Mouse (Mus musculus): ENCODE measurements around the gene Epn1. TPM values are rescaled to one million over a fixed set of nuclear protein-coding genes. Genes with fewer than 3 reads are reported as not detected.

The Epn1 gene
- total and polyA plus RNA-seq, 3 experiments: 41.9 to 101 (median 72.9) TPM

DNA sequence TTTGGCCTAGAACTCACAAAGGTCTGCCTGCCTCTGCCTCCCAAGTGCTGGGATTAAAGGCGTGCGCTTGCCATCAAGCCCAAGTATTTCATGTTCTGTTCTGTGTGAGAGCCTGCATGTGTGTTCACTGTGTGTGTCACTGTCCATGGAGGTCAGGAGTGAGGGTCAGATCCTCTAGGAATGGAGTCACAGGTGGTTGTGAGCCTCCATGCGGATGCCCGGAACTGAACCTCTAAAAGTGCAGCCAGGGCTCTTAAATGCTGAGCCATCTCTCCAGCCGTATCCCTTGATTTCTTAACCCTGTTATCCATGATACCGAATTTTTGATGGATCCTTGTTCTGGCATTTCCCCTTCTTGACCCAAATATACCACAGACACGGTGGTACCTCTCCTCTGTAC is 43.0 kb upstream of the Epn1 start:
- H3K4me3 ChIP-seq (replicated peaks in 1 of 3; ENCODE audit: low read depth in 2 of 3, low read length in 2 of 3, poor library complexity in 1 of 3): no peak overlapping the region
- in situ Hi-C loops (cut with MboI; ENCODE audit: low pct_ligation_motif_present, low pct_unique_long_range_greater_than_20kb, low sequenced_read_pairs): no loop called here
- 0 out of 2 replicates have a peak, but pooled peaks cover 5% of the 10 kb centered on the region for H3K79me2 ChIP-seq (replicated peaks; ENCODE audit: control insufficient read depth, extremely low read depth, insufficient read depth, poor library complexity, severe bottlenecking)
- no peak for DNase-seq (ENCODE audit: extremely low read depth)
- no peak overlapping the region for H3K27ac ChIP-seq (ENCODE audit: insufficient read depth, low read depth)
- H3K4me1 ChIP-seq (ENCODE audit: control insufficient read depth in 1 of 2, insufficient read depth in 2 of 2): peaks cover 4 to 17% of the 10 kb centered on the region in 2 experiments
- no peaks in the 10 kb centered on the region for H3K9me3 ChIP-seq (replicated peaks; ENCODE audit: low read length)
- no peak for TF ChIP-seq ZC3H11A (IDR thresholded peaks at IDR 0.05; ENCODE audit: low read depth, low read length)
- TF ChIP-seq MYC (IDR thresholded peaks at IDR 0.05; ENCODE audit: low read depth, low read length): no peak
- no peak for TF ChIP-seq CHD1 (IDR thresholded peaks at IDR 0.05; ENCODE audit: low read depth, low read length)
- TF ChIP-seq USF2 (conservative IDR thresholded peaks at IDR 0.05; ENCODE audit: low read depth, low read length): no peak
- TF ChIP-seq MAX (IDR thresholded peaks at IDR 0.05; ENCODE audit: low read length): no peak
- no peak for TF ChIP-seq GABPA (IDR thresholded peaks at IDR 0.05; ENCODE audit: insufficient replicate concordance, low read depth, low read length)
- no peak for TF ChIP-seq MAZ (IDR thresholded peaks at IDR 0.05; ENCODE audit: low read depth, low read length)
- TF ChIP-seq KAT2A (IDR thresholded peaks at IDR 0.05; ENCODE audit: insufficient replicate concordance, low read length): no peak
- no peak for TF ChIP-seq SMC3 (IDR thresholded peaks at IDR 0.05; ENCODE audit: low read depth, low read length)
- no peak for TF ChIP-seq TCF12 (IDR thresholded peaks at IDR 0.05; ENCODE audit: low read depth, low read length)
- no peak for TF ChIP-seq BHLHE40 (IDR thresholded peaks at IDR 0.05; ENCODE audit: low read depth, low read length)
- no peak for TF ChIP-seq RAD21 (IDR thresholded peaks at IDR 0.05; ENCODE audit: low read depth, low read length)
- no peak for TF ChIP-seq POLR2A (IDR thresholded peaks at IDR 0.05; ENCODE audit: low read depth, low read length)
- H3K9ac ChIP-seq (ENCODE audit: insufficient read depth, low read depth): no peak overlapping the region
- no peaks in the 10 kb centered on the region for H3K27me3 ChIP-seq (replicated peaks)
- dilution Hi-C loops (cut with MboI; ENCODE audit: extremely low pct_ligation_motif_present, extremely low pct_unique_long_range_greater_than_20kb, low sequenced_read_pairs): no loop called here
- H3K36me3 ChIP-seq (replicated peaks in 1 of 2; ENCODE audit: control insufficient read depth in 1 of 2, insufficient read depth in 1 of 2, low read length in 1 of 2): peaks cover 13 to 51% of the 10 kb centered on the region in 2 experiments
- no peak overlapping the region for H3K4me2 ChIP-seq (ENCODE audit: insufficient read depth, low read depth, poor library complexity, severe bottlenecking)

- H3K79me2 ChIP-seq (replicated peaks; ENCODE audit: control insufficient read depth, extremely low read depth, insufficient read depth, poor library complexity, severe bottlenecking): 0 out of 2 replicates have a peak, but pooled peaks cover 5% of the 10 kb centered on the region
- H3K36me3 ChIP-seq (replicated peaks in 1 of 2; ENCODE audit: control insufficient read depth in 1 of 2, insufficient read depth in 1 of 2, low read length in 1 of 2): peaks cover 9 to 46% of the 10 kb centered on the region in 2 experiments
- peaks cover 4 to 17% of the 10 kb centered on the region in 2 experiments for H3K4me1 ChIP-seq (ENCODE audit: control insufficient read depth in 1 of 2, insufficient read depth in 2 of 2)
- no peak overlapping the region for H3K27ac ChIP-seq (ENCODE audit: insufficient read depth, low read depth)
- H3K4me2 ChIP-seq (ENCODE audit: insufficient read depth, low read depth, poor library complexity, severe bottlenecking): peak overlapping the region; percentile 65; the same call in 1 of the 2 replicates
- H3K27me3 ChIP-seq (replicated peaks): no peaks in the 10 kb centered on the region
- no peaks in the 10 kb centered on the region for H3K9me3 ChIP-seq (replicated peaks; ENCODE audit: low read length)
- TF ChIP-seq CHD1 (IDR thresholded peaks at IDR 0.05; ENCODE audit: low read depth, low read length) (no peak), MYC (IDR thresholded peaks at IDR 0.05; ENCODE audit: low read depth, low read length) (no peak), JUN (IDR thresholded peaks at IDR 0.05; ENCODE audit: insufficient read depth, low read depth, low read length) (no peak), EP300 (IDR thresholded peaks at IDR 0.05; ENCODE audit: low read length) (no peak), ZNF384 (IDR thresholded peaks at IDR 0.05; ENCODE audit: low read depth, low read length) (no peak), PAX5 (IDR thresholded peaks at IDR 0.05; ENCODE audit: low read length) (no peak), E2F4 (IDR thresholded peaks at IDR 0.05; ENCODE audit: insufficient replicate concordance, low read depth, low read length) (no peak), RCOR1 (conservative IDR thresholded peaks at IDR 0.05; ENCODE audit: low read depth, low read length) (no peak), NELFE (IDR thresholded peaks at IDR 0.05; ENCODE audit: low read depth, low read length) (no peak), ZMIZ1 (IDR thresholded peaks at IDR 0.05; ENCODE audit: low read depth, low read length) (no peak), IRF4 (IDR thresholded peaks at IDR 0.05; ENCODE audit: low read depth, low read length) (no peak), RAD21 (IDR thresholded peaks at IDR 0.05; ENCODE audit: low read depth, low read length) (no peak), MXI1 (IDR thresholded peaks at IDR 0.05; ENCODE audit: low read depth, low read length) (no peak), ETS1 (conservative IDR thresholded peaks at IDR 0.05; ENCODE audit: low read depth, low read length) (no peak), ELF1 (IDR thresholded peaks at IDR 0.05; ENCODE audit: low read depth, low read length) (no peak), USF1 (IDR thresholded peaks at IDR 0.05; ENCODE audit: low read depth, low read length) (no peak), CHD2 (IDR thresholded peaks at IDR 0.05; ENCODE audit: low read length) (no peak), SMC3 (IDR thresholded peaks at IDR 0.05; ENCODE audit: low read depth, low read length) (no peak)
- peak overlapping the region in 1 of 3 experiments; percentile 57 for H3K4me3 ChIP-seq (replicated peaks in 1 of 3; ENCODE audit: low read depth in 2 of 3, low read length in 2 of 3, poor library complexity in 1 of 3)
- DNase-seq (ENCODE audit: extremely low read depth): no peak
- peak overlapping the region; percentile 96 for H3K9ac ChIP-seq (ENCODE audit: insufficient read depth, low read depth)
- in situ Hi-C loops (cut with MboI; ENCODE audit: low pct_ligation_motif_present, low pct_unique_long_range_greater_than_20kb, low sequenced_read_pairs): no loop called here
- dilution Hi-C loops (cut with MboI; ENCODE audit: extremely low pct_ligation_motif_present, extremely low pct_unique_long_range_greater_than_20kb, low sequenced_read_pairs): no loop called here
These were observed 42.6 kb upstream of the Epn1 start for GRCm38 (mm10) chr7:5037467-5037866.
